Mouse (Mus musculus) limb, embryonic 12.5 days (tissue): ENCODE data around the gene Hsd3b6. TPM values are rescaled to one million over a fixed set of nuclear protein-coding genes. Genes with fewer than 3 reads are reported as not detected.
"Not testable (repeated sequence)": the region's sequence is repeated elsewhere in the genome, so short reads cannot be mapped to it uniquely, and the experiment has no call there.

Source experiments
- ATAC-seq: fragments of 200-750 bp; cut with Nextera tagmentation; 2 replicates; pipeline ENCODE4 v1.8.0; 2017; ENCODE audit warnings: low read depth, moderate TSS enrichment; ENCODE audit not compliant: insufficient number of reproducible peaks, insufficient read depth, low FRiP score, low TSS enrichment
- H3K27ac ChIP-seq: fragments of 300-500 bp; sonication (generic); 2 replicates; pipeline ENCODE4 v1.5.1; 2016; ENCODE audit warnings: mild to moderate bottlenecking, moderate library complexity
- H3K27me3 ChIP-seq: fragments of 300-500 bp; sonication (generic); 2 replicates; pipeline ENCODE4 v1.6.1; 2016; ENCODE audit warnings: mild to moderate bottlenecking, moderate library complexity
- H3K36me3 ChIP-seq: fragments of 300-500 bp; sonication (generic); 2 replicates; pipeline ENCODE4 v1.6.1; 2016; ENCODE audit warnings: mild to moderate bottlenecking, moderate library complexity
- H3K4me1 ChIP-seq: fragments of 300-500 bp; sonication (generic); replicated peaks from 2 replicates; pipeline ENCODE4 v1.6.1; 2016
- H3K4me2 ChIP-seq: fragments of 300-500 bp; sonication (generic); 2 replicates; pipeline ENCODE4 v1.6.1; 2016; ENCODE audit warnings: mild to moderate bottlenecking, moderate library complexity
- H3K4me3 ChIP-seq: fragments of 300-500 bp; sonication (generic); replicated peaks from 2 replicates; pipeline ENCODE4 v1.5.1; 2016; ENCODE audit warnings: mild to moderate bottlenecking
- H3K9ac ChIP-seq: fragments of 300-500 bp; sonication (generic); replicated peaks from 2 replicates; pipeline ENCODE4 v1.6.1; 2016; ENCODE audit warnings: mild to moderate bottlenecking, moderate library complexity
- H3K9me3 ChIP-seq: fragments of 300-500 bp; sonication (generic); 2 replicates; pipeline ENCODE4 v1.6.1; 2016; ENCODE audit warnings: mild to moderate bottlenecking, moderate library complexity
- WGBS: fragments of 180-500 bp; shearing (Covaris S2); methylation state at CpG from one replicate; pipeline ENCODE4 v1.1.7; 2016; 5-methylcytosine and 5-hydroxymethylcytosine counted together
- polyA plus RNA-seq: library from polyadenylated mRNA; unstranded; fragments of >200 nt; fragmentation: Nextera tagmentation; extraction: Ambion mirVana; gene quantifications from 2 replicates; pipeline ENCODE4 v1.2.1, GENCODE M21; 2016

Hsd3b6 gene
- polyA plus RNA-seq, 1 experiment from 2014 or later: 31.6 TPM

GRCm38 (mm10) chr3:98812653-98813052 is 1.6 kb downstream of the Hsd3b6 start:
- H3K4me3 ChIP-seq, H3K9me3 ChIP-seq, ATAC-seq, H3K27ac ChIP-seq, H3K9ac ChIP-seq, H3K4me1 ChIP-seq, H3K27me3 ChIP-seq, H3K4me2 ChIP-seq, H3K36me3 ChIP-seq: not testable (repeated sequence)
- WGBS: 83% methylated on average over 6 of the region's 6 CpGs

- H3K9me3 ChIP-seq, ATAC-seq, H3K27me3 ChIP-seq, H3K4me1 ChIP-seq, H3K9ac ChIP-seq, H3K4me3 ChIP-seq, H3K27ac ChIP-seq, H3K4me2 ChIP-seq, H3K36me3 ChIP-seq: not testable (repeated sequence)
- 54% methylated on average over 3 of the region's 3 CpGs for WGBS
Observed at GRCm38 (mm10) chr3:98805032-98805431, 9.2 kb downstream of the Hsd3b6 start.

GRCm38 (mm10) chr3:98786551-98786950 is 27.7 kb downstream of the Hsd3b6 start:
- 73% methylated on average over 2 of the region's 2 CpGs for WGBS
- H3K27me3 ChIP-seq: no peaks in the 10 kb centered on the region
- no peak overlapping the region for H3K9ac ChIP-seq
- no peak overlapping the region for H3K4me3 ChIP-seq
- no peaks in the 10 kb centered on the region for H3K36me3 ChIP-seq
- ATAC-seq: no peak
- H3K27ac ChIP-seq: no peak overlapping the region
- no peak overlapping the region for H3K4me2 ChIP-seq
- no peaks in the 10 kb centered on the region for H3K4me1 ChIP-seq
- H3K9me3 ChIP-seq: no peaks in the 10 kb centered on the region

GRCm38 (mm10) chr3:98782181-98782868 is 31.9 kb downstream of the Hsd3b6 start:
- H3K9ac ChIP-seq: no peak overlapping the region
- no peak overlapping the region for H3K4me2 ChIP-seq
- no peaks in the 10 kb centered on the region for H3K36me3 ChIP-seq
- no peaks in the 10 kb centered on the region for H3K9me3 ChIP-seq
- H3K27me3 ChIP-seq: no peaks in the 10 kb centered on the region
- H3K4me3 ChIP-seq: no peak overlapping the region
- H3K27ac ChIP-seq: no peak overlapping the region
- no peaks in the 10 kb centered on the region for H3K4me1 ChIP-seq
- ATAC-seq: no peak

- H3K36me3 ChIP-seq: no peaks in the 10 kb centered on the region
- H3K9ac ChIP-seq: no peak overlapping the region
- no peak overlapping the region for H3K4me2 ChIP-seq
- H3K27ac ChIP-seq: no peak overlapping the region
- no peak for ATAC-seq
- H3K27me3 ChIP-seq: no peaks in the 10 kb centered on the region
- no peaks in the 10 kb centered on the region for H3K9me3 ChIP-seq
- H3K4me1 ChIP-seq: no peaks in the 10 kb centered on the region
- H3K4me3 ChIP-seq: no peak overlapping the region
Observed at GRCm38 (mm10) chr3:98780921-98781320, 33.3 kb downstream of the Hsd3b6 start.

- Histone ChIP-seq H3K9ac (no peak overlapping the region), H3K36me3 (no peaks in the 10 kb centered on the region), H3K27ac (no peak overlapping the region), H3K27me3 (no peaks in the 10 kb centered on the region), H3K4me3 (no peak overlapping the region), H3K4me2 (no peak overlapping the region), H3K4me1 (no peaks in the 10 kb centered on the region), H3K9me3 (no peaks in the 10 kb centered on the region)
- no peak for ATAC-seq
Observed at GRCm38 (mm10) chr3:98764155-98764554, 50.1 kb downstream of the Hsd3b6 start.

GRCm38 (mm10) chr3:98756836-98757235 is 57.4 kb downstream of the Hsd3b6 start:
- Histone ChIP-seq H3K27ac (no peak overlapping the region), H3K9me3 (no peaks in the 10 kb centered on the region), H3K27me3 (no peaks in the 10 kb centered on the region), H3K9ac (no peak overlapping the region), H3K4me3 (no peak overlapping the region), H3K4me2 (no peak overlapping the region), H3K4me1 (no peaks in the 10 kb centered on the region), H3K36me3 (no peaks in the 10 kb centered on the region)
- no peak for ATAC-seq
- WGBS: 82% methylated on average over 3 of the region's 3 CpGs

Other genes starting within 250 kb of the Hsd3b6 start
- gene Gm10681, start 225.6 kb downstream of the Hsd3b6 start, polyA plus RNA-seq: not detected in 2 replicates
- gene Hsd3b5, start 184.2 kb downstream of the Hsd3b6 start, polyA plus RNA-seq: not detected in 2 replicates
- gene Hsd3b2, start 89.9 kb downstream of the Hsd3b6 start, polyA plus RNA-seq: 0.06 TPM in 1 of 2 replicates, not detected in the other
- 0.18 TPM in 1 of 2 replicates, not detected in the other for gene Hsd3b3, start 51.3 kb downstream of the Hsd3b6 start, polyA plus RNA-seq
- 0.29 and 0.73 TPM in 2 replicates for gene Hsd3b1, start 45.4 kb upstream of the Hsd3b6 start, polyA plus RNA-seq
- not detected in 2 replicates for gene Hao2, start 78.8 kb upstream of the Hsd3b6 start, polyA plus RNA-seq